Mouse (Mus musculus) ES-E14 (cell line): ENCODE measurements at regions not wholly inside any gene's neighbourhood (a gene's known extent, or its start where the extent isn't known, plus 50 kb on each side); places are given as distances from the start of the nearest gene placed in this dataset.

Source experiments
- DNase-seq: peaks from one replicate; pipeline ENCODE4 v3.0.0-alpha.2; 2013; ENCODE audit warnings: low read depth, low spot score
- H3K27ac ChIP-seq: 2 replicates; pipeline ENCODE4 v1.5.1; 2012; ENCODE audit warnings: low read depth, mild to moderate bottlenecking, low read length, moderate library complexity, mixed read lengths; ENCODE audit not compliant: poor library complexity, insufficient read depth, severe bottlenecking
- H3K36me3 ChIP-seq: 2 replicates; pipeline ENCODE4 v1.6.1; 2012; ENCODE audit warnings: mild to moderate bottlenecking, low read length, moderate library complexity, mixed read lengths; ENCODE audit not compliant: control insufficient read depth, poor library complexity, insufficient read depth, severe bottlenecking
- H3K4me1 ChIP-seq, 2 experiments: fragments of 150-350 bp in 1 of 2; sonication (generic) in 1 of 2; 2 replicates each; pipeline ENCODE4 v1.6.1; 2012; ENCODE audit warnings: low read length in 2 of 2, mild to moderate bottlenecking in 1 of 2, mixed read lengths in 1 of 2; ENCODE audit not compliant: control insufficient read depth in 2 of 2, insufficient read depth in 2 of 2, poor library complexity in 1 of 2
- H3K4me3 ChIP-seq, 2 experiments: fragments of 150-350 bp in 1 of 2; sonication (generic) in 1 of 2; 2 replicates each; pipeline ENCODE4 v1.5.1; 2012; ENCODE audit warnings: low read length in 2 of 2, low read depth in 1 of 2, mild to moderate bottlenecking in 1 of 2, mixed read lengths in 1 of 2; ENCODE audit not compliant: insufficient read depth in 1 of 2, poor library complexity in 1 of 2, severe bottlenecking in 1 of 2
- H3K9ac ChIP-seq: 2 replicates; pipeline ENCODE4 v1.6.1; 2012; ENCODE audit warnings: low read depth, mild to moderate bottlenecking, low read length, mixed read lengths; ENCODE audit not compliant: poor library complexity, insufficient read depth, severe bottlenecking
- H3K9me3 ChIP-seq: fragments of 150-350 bp; sonication (generic); 2 replicates; pipeline ENCODE4 v1.6.1; 2012; ENCODE audit warnings: low read depth, mild to moderate bottlenecking, low read length; ENCODE audit not compliant: control insufficient read depth, insufficient read depth
- CHD2 ChIP-seq: IDR thresholded peaks from 2 replicates; pipeline ENCODE4 v1.6.1; 2014; ENCODE audit warnings: mild to moderate bottlenecking, low read depth, low read length, inconsistent platforms
- HCFC1 ChIP-seq: IDR thresholded peaks from 2 replicates; pipeline ENCODE4 v1.6.1; 2012; ENCODE audit warnings: low read length, inconsistent platforms, borderline replicate concordance; ENCODE audit not compliant: insufficient read depth
- MAFK ChIP-seq: IDR thresholded peaks from 2 replicates; pipeline ENCODE4 v1.6.1; 2014; ENCODE audit warnings: mild to moderate bottlenecking, low read depth, low read length, inconsistent platforms; ENCODE audit not compliant: insufficient read depth
- ZC3H11A ChIP-seq: IDR thresholded peaks from 2 replicates; pipeline ENCODE4 v1.6.1; 2012; ENCODE audit warnings: low read depth, mild to moderate bottlenecking, inconsistent platforms, low read length, borderline replicate concordance
- ZNF384 ChIP-seq: IDR thresholded peaks from 2 replicates; pipeline ENCODE4 v1.6.1; 2012; ENCODE audit warnings: low read depth, low read length, inconsistent platforms
- in situ Hi-C, 2 experiments: fragments of 600-800 bp; cut with MboI; formaldehyde crosslinking; loops; one replicate each; pipeline ENCODE4 v1.15.1; 2025; ENCODE audit warnings: low sequenced_read_pairs in 2 of 2, inconsistent platforms in 1 of 2; ENCODE audit not compliant: unreplicated experiment in 2 of 2

DNA sequence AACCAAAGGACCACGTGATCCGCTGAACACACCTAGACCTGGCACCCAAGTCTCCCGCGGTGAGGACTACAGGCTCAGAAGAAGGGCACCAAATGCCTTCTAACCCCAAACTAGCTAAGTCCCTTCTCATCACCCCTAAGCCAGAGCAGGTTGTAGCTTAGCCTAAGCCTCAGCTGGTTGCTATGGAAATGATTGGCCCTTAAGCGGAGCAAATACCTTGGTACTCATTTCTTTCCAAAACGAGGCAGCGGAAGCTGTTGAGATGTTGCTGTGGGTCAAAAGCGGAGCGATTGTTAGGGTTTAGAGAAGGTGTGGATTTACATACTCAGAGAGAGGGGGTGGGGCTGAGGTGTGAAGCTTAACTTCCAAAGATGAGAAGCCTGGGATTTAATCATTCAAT lies 145.7 kb downstream of the Cct6b start:
- Histone ChIP-seq H3K9ac (no peak overlapping the region), H3K27ac (no peak overlapping the region), H3K36me3 (no peaks in the 10 kb centered on the region), H3K4me3 (no peak overlapping the region), H3K4me1 (no peaks in the 10 kb centered on the region), H3K9me3 (no peaks in the 10 kb centered on the region)
- no peak for DNase-seq
- in situ Hi-C loops: no loop called here
- TF ChIP-seq ZNF384 (no peak), CHD2 (no peak), HCFC1 (no peak), ZC3H11A (no peak), MAFK (no peak)

DNA sequence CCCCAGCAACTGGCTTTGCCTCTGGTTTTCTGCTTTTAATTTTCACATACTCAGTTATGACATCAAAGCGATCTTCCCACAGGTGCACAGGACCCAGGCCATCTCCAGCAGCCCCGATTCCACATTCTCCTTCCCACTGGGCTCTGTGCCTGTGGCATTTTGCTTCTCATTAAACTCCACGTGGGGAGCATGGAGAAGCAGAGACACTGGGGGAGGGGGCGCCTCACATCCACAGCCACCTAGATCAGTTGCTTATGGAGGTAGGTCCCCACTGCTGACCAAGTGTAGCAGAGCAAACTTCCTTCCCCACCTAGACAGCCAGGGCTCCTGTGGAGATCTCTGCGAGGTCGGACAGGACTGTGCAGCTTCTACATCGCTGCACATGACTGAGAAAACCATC lies 147.3 kb downstream of the Cct6b start:
- in situ Hi-C loops: no loop called here
- TF ChIP-seq CHD2 (no peak), ZC3H11A (no peak), HCFC1 (no peak), ZNF384 (no peak), MAFK (no peak)

DNA sequence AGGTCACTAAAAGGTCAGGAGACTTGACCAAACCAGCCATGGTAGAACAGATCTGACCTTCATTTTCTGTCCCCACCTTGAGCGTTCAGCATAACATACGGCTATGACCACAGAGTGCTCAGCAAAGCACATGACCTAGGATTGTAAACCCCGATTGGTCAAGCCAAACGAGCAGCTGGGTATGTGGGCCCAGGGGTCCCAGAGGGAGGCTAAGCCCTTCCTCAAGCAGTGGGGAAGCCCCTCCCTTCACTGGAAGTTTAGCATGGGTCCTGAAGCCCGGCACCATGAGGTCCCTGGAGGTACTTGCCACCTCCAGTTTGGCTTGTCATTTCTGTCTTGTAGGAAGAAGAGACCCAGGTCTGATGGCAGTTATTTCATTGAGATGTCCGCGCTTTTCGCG lies 149.8 kb downstream of the Cct6b start:
- Histone ChIP-seq H3K36me3 (no peaks in the 10 kb centered on the region), H3K9ac (no peak overlapping the region), H3K4me3 (no peak overlapping the region), H3K4me1 (no peaks in the 10 kb centered on the region), H3K9me3 (no peaks in the 10 kb centered on the region), H3K27ac (no peak overlapping the region)
- DNase-seq: no peak
- in situ Hi-C loops: no loop called here
- TF ChIP-seq CHD2 (no peak), ZC3H11A (no peak), HCFC1 (no peak), MAFK (no peak), ZNF384 (no peak)

More for the DNA sequence above, 147.3 kb downstream of the Cct6b start:
- no peaks in the 10 kb centered on the region for H3K9me3 ChIP-seq
- H3K4me3 ChIP-seq: no peak overlapping the region
- DNase-seq: no peak
- no peak overlapping the region for H3K9ac ChIP-seq
- no peaks in the 10 kb centered on the region for H3K36me3 ChIP-seq
- H3K27ac ChIP-seq: no peak overlapping the region
- no peaks in the 10 kb centered on the region for H3K4me1 ChIP-seq

DNA sequence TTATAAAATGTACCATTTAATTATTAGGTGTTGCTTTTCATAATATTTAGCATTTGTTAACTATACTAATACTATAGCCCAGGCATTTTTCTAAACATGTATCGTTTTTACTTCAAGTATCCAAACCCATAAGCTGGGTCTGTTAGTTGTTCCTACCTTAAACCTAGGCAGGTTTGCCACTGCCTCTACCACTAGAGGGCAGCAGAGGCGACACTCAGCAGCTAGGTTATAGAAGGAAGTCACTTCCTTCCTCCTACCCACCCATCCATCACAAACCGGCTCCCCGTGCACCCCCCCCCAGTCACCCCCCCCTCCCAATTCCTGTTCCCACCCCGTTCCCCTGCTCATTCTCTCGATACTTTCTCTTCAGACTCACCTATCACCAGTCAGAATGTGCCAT lies 150.6 kb downstream of the Cct6b start:
- Histone ChIP-seq H3K9ac (no peak overlapping the region), H3K9me3 (no peaks in the 10 kb centered on the region), H3K4me3 (no peak overlapping the region), H3K27ac (no peak overlapping the region), H3K4me1 (no peaks in the 10 kb centered on the region), H3K36me3 (no peaks in the 10 kb centered on the region)
- in situ Hi-C loops: no loop called here
- TF ChIP-seq HCFC1: no peak
- peak; percentile 40; the same call in 1 of the 2 replicates for TF ChIP-seq ZC3H11A
- no peak for DNase-seq

DNA sequence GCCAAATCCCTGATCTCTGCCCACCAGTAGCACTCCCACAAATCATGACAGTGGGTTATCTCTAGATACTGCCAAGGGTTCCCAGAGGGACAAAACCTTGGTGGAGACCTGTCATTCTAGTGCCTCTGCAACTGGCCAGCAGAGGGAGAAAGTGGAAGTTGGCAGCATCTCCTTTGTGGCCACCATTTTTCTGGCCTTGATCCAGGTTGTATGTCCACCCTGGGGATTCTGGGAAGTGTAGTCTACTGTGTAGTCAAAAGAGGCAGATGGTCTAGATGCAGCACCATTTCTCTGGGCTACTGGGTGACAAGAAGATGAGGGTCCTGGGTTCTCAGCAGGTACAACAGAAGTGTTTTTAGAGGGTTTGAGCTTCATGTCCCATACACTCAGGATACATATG lies 152.1 kb downstream of the Cct6b start:
- Histone ChIP-seq H3K27ac (no peak overlapping the region), H3K9ac (no peak overlapping the region), H3K4me3 (no peak overlapping the region), H3K4me1 (no peaks in the 10 kb centered on the region), H3K9me3 (no peaks in the 10 kb centered on the region), H3K36me3 (no peaks in the 10 kb centered on the region)
- no peak for TF ChIP-seq CHD2
- peak; percentile 78; the same call in 1 of the 2 replicates for TF ChIP-seq HCFC1
- no peak for DNase-seq
- in situ Hi-C loops: no loop called here
